Mouse (Mus musculus): ENCODE data around the gene Foxn3.

DNA sequence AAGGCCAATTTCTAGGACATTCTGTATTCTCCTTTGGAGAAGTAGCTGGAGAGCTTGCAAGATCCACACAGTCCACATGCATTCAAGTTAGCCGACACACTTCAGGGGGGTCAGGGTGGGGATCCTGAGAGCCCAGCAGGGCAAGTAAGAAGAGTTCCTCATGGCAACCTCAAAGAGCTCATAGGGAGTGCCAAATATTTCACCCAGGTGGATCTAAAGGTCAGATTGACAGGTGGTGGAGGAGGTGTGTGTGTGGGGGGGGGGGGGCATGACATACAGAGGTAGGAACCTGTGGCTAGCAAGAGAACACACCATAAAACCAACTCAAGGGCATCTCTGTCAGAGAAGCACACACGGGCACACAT is 144.0 kb downstream of the Foxn3 start:
- TF ChIP-seq CTCF (IDR thresholded peaks at IDR 0.05; ENCODE audit: borderline replicate concordance, control insufficient read depth, extremely low read depth, insufficient read depth, low read length, poor library complexity), result no peak
- TF ChIP-seq POLR2A (IDR thresholded peaks at IDR 0.05; ENCODE audit: control insufficient read depth, extremely low read depth, insufficient read depth, low read length, poor library complexity), result no peak

Data from thymus, adult 2 months (tissue).